Mouse (Mus musculus) liver, postnatal 0 days (tissue): ENCODE measurements around the gene Cand2. TPM values are rescaled to one million over a fixed set of nuclear protein-coding genes. Genes with fewer than 3 reads are reported as not detected.
A peak's percentile ranks its signal among the peaks of the same experiment; 100 is the strongest.

ENCODE experiments used
- ATAC-seq: fragments of 200-750 bp; cut with Nextera tagmentation; 2 replicates; pipeline ENCODE4 v1.8.0; 2017; ENCODE audit warnings: mild to moderate bottlenecking, moderate library complexity
- DNase-seq: peaks from one replicate; pipeline ENCODE4 v3.0.0-alpha.2; 2016
- H3K27ac ChIP-seq: fragments of 300-500 bp; sonication (generic); 2 replicates; pipeline ENCODE4 v1.5.1; 2014; ENCODE audit warnings: antibody characterized with exemption, moderate library complexity, mild to moderate bottlenecking, low read depth
- H3K27me3 ChIP-seq: fragments of 300-500 bp; sonication (generic); 2 replicates; pipeline ENCODE4 v1.6.1; 2014; ENCODE audit warnings: low read length, control low read depth, mixed read lengths; ENCODE audit not compliant: insufficient read depth
- H3K36me3 ChIP-seq: fragments of 300-500 bp; sonication (generic); replicated peaks from 2 replicates; pipeline ENCODE4 v1.6.1; 2014; ENCODE audit warnings: mild to moderate bottlenecking, control low read depth, low read length, moderate library complexity, mixed read lengths; ENCODE audit not compliant: insufficient read depth
- H3K4me1 ChIP-seq: fragments of 300-500 bp; sonication (generic); 2 replicates; pipeline ENCODE4 v1.6.1; 2014; ENCODE audit warnings: antibody characterized with exemption, mild to moderate bottlenecking, control low read depth; ENCODE audit not compliant: insufficient read depth
- H3K4me2 ChIP-seq: fragments of 300-500 bp; sonication (generic); 2 replicates; pipeline ENCODE4 v1.6.1; 2014; ENCODE audit warnings: low read depth, mild to moderate bottlenecking, low read length, moderate library complexity, mixed read lengths
- H3K4me3 ChIP-seq: fragments of 300-500 bp; sonication (generic); 2 replicates; pipeline ENCODE4 v1.5.1; 2014; ENCODE audit warnings: low read depth, low read length
- H3K9ac ChIP-seq: fragments of 300-500 bp; sonication (generic); replicated peaks from 2 replicates; pipeline ENCODE4 v1.6.1; 2014; ENCODE audit warnings: mild to moderate bottlenecking, moderate library complexity
- H3K9me3 ChIP-seq: fragments of 300-500 bp; sonication (generic); 2 replicates; pipeline ENCODE4 v1.6.1; 2016; ENCODE audit warnings: mild to moderate bottlenecking, control low read depth, low read length, mixed read lengths
- CTCF ChIP-seq: sonication (generic); IDR thresholded peaks from 2 replicates; pipeline ENCODE4 v1.5.1; 2016; ENCODE audit warnings: antibody characterized with exemption, low read depth
- EP300 ChIP-seq: IDR thresholded peaks from 2 replicates; pipeline ENCODE4 v1.6.1; 2016; ENCODE audit warnings: antibody characterized with exemption, low read depth, mild to moderate bottlenecking
- WGBS: fragments of 180-500 bp; shearing (Covaris S2); extraction: QIAGEN DNeasy Blood & Tissue Kit; methylation state at CpG from one replicate; pipeline ENCODE4 v1.1.7; 2014; ENCODE audit not compliant: insufficient replicate concordance; 5-methylcytosine and 5-hydroxymethylcytosine counted together
- polyA plus RNA-seq: library from polyadenylated mRNA; unstranded; fragments of >200 nt; fragmentation: Nextera tagmentation; extraction: Ambion mirVana; gene quantifications from 2 replicates; pipeline ENCODE4 v1.2.1, GENCODE M21; 2015

The Cand2 gene
- 0.59 and 0.61 TPM in 2 replicates for polyA plus RNA-seq

GRCm38 (mm10) chr6:115774501-115774921 lies at the start of gene Cand2:
Gene Cand2, plus strand, starts transcription at chr6:115774538.
- no peaks in the 10 kb centered on the region for H3K9me3 ChIP-seq
- ATAC-seq = peak; percentile 59
- H3K36me3 ChIP-seq = no peaks in the 10 kb centered on the region
- peak within 1 kb of the TSS; percentile 74 for H3K9ac ChIP-seq
- WGBS = 2% methylated on average over 19 of the region's 28 CpGs
- no peaks in the 10 kb centered on the region for H3K27me3 ChIP-seq
- no peak within 1 kb of the TSS for H3K27ac ChIP-seq
- H3K4me1 ChIP-seq = peaks cover 23% of the 10 kb centered on the region
- TF ChIP-seq EP300 = no peak
- no peak for TF ChIP-seq CTCF
- H3K4me2 ChIP-seq = peak within 1 kb of the TSS; percentile 92
- DNase-seq = peak; percentile 64
- peak within 1 kb of the TSS; percentile 64 for H3K4me3 ChIP-seq

DNA sequence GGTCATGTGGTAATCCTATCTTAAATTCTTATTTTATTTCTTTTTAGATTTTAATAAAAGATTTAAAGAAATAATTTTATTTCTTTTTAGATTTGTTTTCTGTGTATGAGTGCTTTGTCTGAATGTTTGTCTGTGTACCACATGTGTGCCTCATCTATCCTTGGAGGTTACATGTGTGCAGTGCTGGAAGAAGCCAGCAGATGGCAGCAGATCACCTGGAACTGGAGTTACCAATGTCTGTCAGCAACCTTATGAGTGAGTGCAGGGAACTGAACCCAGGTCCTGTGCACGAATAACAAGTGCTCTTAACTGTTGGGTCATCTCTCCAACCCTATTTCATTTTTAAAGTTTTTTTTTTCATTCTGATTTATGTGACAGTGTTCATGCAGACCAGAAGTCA lies 47.2 kb upstream of the Cand2 start:
- no peak overlapping the region for H3K4me3 ChIP-seq
- no peaks in the 10 kb centered on the region for H3K27me3 ChIP-seq
- H3K4me2 ChIP-seq = no peak overlapping the region
- 95% methylated on average over 1 of the region's 1 CpGs for WGBS
- H3K27ac ChIP-seq = no peak overlapping the region
- DNase-seq = peak; percentile 75
- H3K4me1 ChIP-seq = peaks cover 5% of the 10 kb centered on the region; the same call in 1 of the 2 replicates
- no peak overlapping the region for H3K9ac ChIP-seq
- H3K36me3 ChIP-seq = no peaks in the 10 kb centered on the region
- TF ChIP-seq CTCF (peak; percentile 89), EP300 (no peak)
- ATAC-seq = no peak; the same call in 1 of the 2 replicates
- H3K9me3 ChIP-seq = peaks cover 4% of the 10 kb centered on the region; the same call in 1 of the 2 replicates

DNA sequence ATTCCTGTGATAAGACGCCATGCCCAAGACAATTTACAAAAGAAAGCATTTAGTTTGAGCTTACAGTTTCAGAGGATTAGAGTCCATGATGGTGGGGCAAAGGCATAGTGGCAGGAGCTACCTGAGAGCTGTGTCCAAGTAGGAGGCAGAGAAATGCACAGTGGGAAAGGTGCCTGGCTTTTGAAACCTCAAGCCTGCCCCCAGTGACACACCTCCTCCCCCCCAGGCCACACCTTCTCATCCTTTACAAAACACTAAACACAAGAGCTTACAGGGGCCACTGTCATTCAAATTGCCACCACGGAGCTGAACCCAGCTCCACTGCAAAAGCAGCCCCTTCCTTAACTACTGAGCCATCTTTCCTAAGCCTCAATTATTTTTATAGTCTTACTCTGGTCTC lies 46.8 kb upstream of the Cand2 start:
- ATAC-seq (no peak), DNase-seq (no peak)
- H3K9me3 ChIP-seq = peaks cover 4% of the 10 kb centered on the region; the same call in 1 of the 2 replicates
- H3K4me2 ChIP-seq = no peak overlapping the region
- H3K36me3 ChIP-seq = no peaks in the 10 kb centered on the region
- H3K4me3 ChIP-seq = no peak overlapping the region
- TF ChIP-seq EP300 (no peak), CTCF (no peak)
- H3K27me3 ChIP-seq = no peaks in the 10 kb centered on the region
- WGBS = 74% methylated on average over 2 of the region's 2 CpGs
- no peak overlapping the region for H3K27ac ChIP-seq
- H3K9ac ChIP-seq = no peak overlapping the region
- H3K4me1 ChIP-seq = peaks cover 5% of the 10 kb centered on the region; the same call in 1 of the 2 replicates

DNA sequence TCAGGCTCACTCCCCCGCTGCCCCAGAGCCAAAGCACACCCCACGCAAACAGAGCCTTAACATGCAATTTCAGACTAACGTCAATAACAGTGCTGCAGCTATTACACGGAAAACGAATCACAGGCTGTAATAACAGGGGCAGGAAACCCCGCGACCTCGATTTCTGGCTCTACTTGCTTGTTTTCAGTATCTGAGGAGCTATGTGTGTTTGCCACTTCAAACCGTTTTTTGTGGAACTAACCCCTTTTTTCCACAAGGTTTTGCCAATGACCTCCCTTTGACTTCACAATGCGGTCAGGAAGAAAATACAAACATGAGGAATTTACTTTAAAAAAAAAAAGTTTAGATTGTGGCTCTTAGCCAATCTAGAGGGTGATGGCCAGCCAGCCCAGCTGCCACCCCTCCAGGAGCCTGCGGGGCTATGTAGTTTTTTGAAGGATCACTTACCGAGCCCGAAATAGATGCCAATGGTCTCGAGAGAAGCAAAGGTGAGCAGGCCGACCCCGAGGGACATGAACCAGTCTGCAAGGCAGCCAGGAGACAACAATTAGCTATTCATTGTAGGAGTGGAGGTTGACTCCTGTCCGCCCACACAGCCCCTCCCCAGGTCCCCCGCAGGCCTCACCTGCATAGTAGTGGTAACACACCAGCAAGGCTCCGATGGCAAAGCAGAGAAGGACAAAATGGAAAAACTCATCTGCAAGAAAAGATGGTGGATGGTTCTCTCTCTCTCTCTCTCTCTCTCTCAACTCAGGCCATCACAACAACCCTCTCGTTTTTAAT lies 43.6 kb upstream of the Cand2 start:
- no peaks in the 10 kb centered on the region for H3K27me3 ChIP-seq
- TF ChIP-seq EP300 = no peak
- no peak for TF ChIP-seq CTCF
- H3K4me2 ChIP-seq = peak overlapping the region; percentile 7
- no peak for DNase-seq
- ATAC-seq = peak; percentile 48; the same call in 1 of the 2 replicates
- no peak overlapping the region for H3K9ac ChIP-seq
- H3K9me3 ChIP-seq = peaks cover 6% of the 10 kb centered on the region; the same call in 1 of the 2 replicates
- WGBS = 68% methylated on average over 20 of the region's 20 CpGs
- no peak overlapping the region for H3K4me3 ChIP-seq
- no peaks in the 10 kb centered on the region for H3K4me1 ChIP-seq
- H3K27ac ChIP-seq = no peak overlapping the region
- no peaks in the 10 kb centered on the region for H3K36me3 ChIP-seq

DNA sequence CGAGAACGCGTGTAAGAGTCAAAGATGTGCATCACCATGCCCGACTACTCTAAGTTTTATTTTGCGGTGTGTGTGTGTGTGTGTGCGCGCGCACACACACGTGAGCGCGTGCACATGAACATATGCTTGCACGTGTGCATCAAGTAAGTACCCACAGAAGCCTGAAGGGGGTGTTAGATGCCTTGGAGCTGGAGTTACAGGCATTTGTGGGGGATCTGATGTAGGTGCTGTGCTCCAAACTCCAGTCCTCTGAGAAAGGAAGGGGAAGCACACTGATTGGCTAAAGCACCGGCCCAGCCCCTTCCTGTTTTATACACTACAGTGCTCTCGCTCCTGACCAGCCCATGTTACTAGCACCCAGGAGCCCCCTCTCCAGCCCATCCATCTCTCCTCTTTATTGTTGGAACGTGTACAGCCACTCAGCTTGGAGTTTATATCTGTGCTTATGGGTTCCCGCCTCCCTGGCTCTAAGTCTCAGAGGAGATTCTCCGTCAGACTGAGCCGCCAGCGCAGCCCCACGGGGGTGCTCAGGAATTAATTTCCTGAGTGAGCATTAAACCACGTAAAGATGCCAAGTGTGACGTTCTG lies 41.9 kb upstream of the Cand2 start:
- no peaks in the 10 kb centered on the region for H3K4me1 ChIP-seq
- DNase-seq (no peak), ATAC-seq (no peak)
- no peak for TF ChIP-seq EP300
- TF ChIP-seq CTCF = no peak
- peaks cover 3% of the 10 kb centered on the region; the same call in 1 of the 2 replicates for H3K9me3 ChIP-seq
- WGBS = 88% methylated on average over 22 of the region's 22 CpGs
- no peak overlapping the region for H3K27ac ChIP-seq
- H3K4me3 ChIP-seq = no peak overlapping the region
- no peak overlapping the region for H3K9ac ChIP-seq
- no peak overlapping the region for H3K4me2 ChIP-seq
- H3K27me3 ChIP-seq = no peaks in the 10 kb centered on the region
- H3K36me3 ChIP-seq = 0 out of 2 replicates have a peak, but pooled peaks cover 4% of the 10 kb centered on the region

- DNase-seq (peak; percentile 63), ATAC-seq (no peak)
- peaks cover 2% of the 10 kb centered on the region; the same call in 1 of the 2 replicates for H3K9me3 ChIP-seq
- WGBS = 67% methylated on average over 4 of the region's 4 CpGs
- H3K9ac ChIP-seq = no peak overlapping the region
- no peak overlapping the region for H3K4me3 ChIP-seq
- no peak overlapping the region for H3K27ac ChIP-seq
- H3K36me3 ChIP-seq = peaks cover 8% of the 10 kb centered on the region; the same call in 1 of the 2 replicates
- no peaks in the 10 kb centered on the region for H3K27me3 ChIP-seq
- H3K4me1 ChIP-seq = no peaks in the 10 kb centered on the region
- H3K4me2 ChIP-seq = no peak overlapping the region
- TF ChIP-seq CTCF = peak; percentile 69
- no peak for TF ChIP-seq EP300
These were observed 39.4 kb upstream of the Cand2 start for GRCm38 (mm10) chr6:115734909-115735308.
